Mouse (Mus musculus) kidney, adult 2 months (tissue): ENCODE data around the gene Vmn1r195.

Source experiments
- CTCF ChIP-seq: fragments of 200-500 bp; conservative IDR thresholded peaks from 2 replicates; pipeline ENCODE4 v1.5.1; 2011; ENCODE audit warnings: low read depth, mild to moderate bottlenecking, control low read depth, low read length, moderate library complexity, mixed read lengths; ENCODE audit not compliant: insufficient read depth, insufficient read length
- POLR2A ChIP-seq: fragments of 200-500 bp; IDR thresholded peaks from one replicate; pipeline ENCODE4 v1.6.1; 2011; ENCODE audit warnings: low read depth, low read length, control low read depth

DNA sequence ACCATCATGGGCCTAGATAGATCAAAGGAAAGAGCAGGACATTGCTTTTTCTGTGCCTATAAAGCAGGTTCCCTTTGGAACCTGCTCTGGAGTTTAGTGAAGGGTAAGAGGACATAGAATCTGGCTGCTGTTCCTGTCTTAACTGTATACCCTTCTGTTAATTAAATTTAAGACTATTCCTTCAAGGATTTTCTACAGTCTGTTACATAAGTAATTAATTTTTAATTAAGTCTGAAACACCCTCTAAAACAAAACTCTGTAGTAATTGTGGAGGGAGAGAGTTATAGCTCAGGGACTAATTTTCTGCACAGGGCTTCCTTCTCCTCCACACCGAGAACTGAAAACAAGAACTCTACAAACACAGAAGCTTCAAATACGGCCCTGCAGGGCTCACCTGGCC lies 19.3 kb downstream of the Vmn1r195 start, which contains the start of gene Vmn1r196:
- no peak for TF ChIP-seq CTCF
- TF ChIP-seq POLR2A = no peak
